Mouse (Mus musculus) liver, embryonic 13.5 days (tissue): Measurements from ENCODE around the gene Gpr62. TPM values are rescaled to one million over a fixed set of nuclear protein-coding genes. Genes with fewer than 3 reads are reported as not detected.

ENCODE experiments used
- ATAC-seq: fragments of 200-750 bp; cut with Nextera tagmentation; 2 replicates; pipeline ENCODE4 v1.8.0; 2017; ENCODE audit warnings: low read depth, mild to moderate bottlenecking, moderate number of reproducible peaks, moderate library complexity
- DNase-seq: peaks from one replicate; pipeline ENCODE4 v3.0.0; 2022
- H3K27ac ChIP-seq: fragments of 300-500 bp; sonication (generic); 2 replicates; pipeline ENCODE4 v1.5.1; 2015; ENCODE audit warnings: moderate library complexity, mild to moderate bottlenecking, inconsistent platforms
- H3K27me3 ChIP-seq: fragments of 300-500 bp; sonication (generic); 2 replicates; pipeline ENCODE4 v1.6.1; 2015; ENCODE audit warnings: mild to moderate bottlenecking, inconsistent platforms
- H3K36me3 ChIP-seq: fragments of 300-500 bp; sonication (generic); 2 replicates; pipeline ENCODE4 v1.6.1; 2015; ENCODE audit warnings: mild to moderate bottlenecking, inconsistent platforms
- H3K4me1 ChIP-seq: fragments of 300-500 bp; sonication (generic); replicated peaks from 2 replicates; pipeline ENCODE4 v1.6.1; 2015; ENCODE audit warnings: inconsistent platforms
- H3K4me2 ChIP-seq: fragments of 300-500 bp; sonication (generic); 2 replicates; pipeline ENCODE4 v1.6.1; 2015; ENCODE audit warnings: inconsistent platforms, mild to moderate bottlenecking, moderate library complexity
- H3K4me3 ChIP-seq: fragments of 300-500 bp; sonication (generic); replicated peaks from 2 replicates; pipeline ENCODE4 v1.5.1; 2015; ENCODE audit warnings: mild to moderate bottlenecking, inconsistent platforms
- H3K9ac ChIP-seq: fragments of 300-500 bp; sonication (generic); 2 replicates; pipeline ENCODE4 v1.6.1; 2015; ENCODE audit warnings: mild to moderate bottlenecking, inconsistent platforms
- H3K9me3 ChIP-seq: fragments of 300-500 bp; sonication (generic); replicated peaks from 2 replicates; pipeline ENCODE4 v1.6.1; 2016; ENCODE audit warnings: inconsistent platforms
- WGBS: fragments of 180-500 bp; shearing (Covaris S2); methylation state at CpG from one replicate; pipeline ENCODE4 v1.1.7; 2015; ENCODE audit not compliant: insufficient replicate concordance; 5-methylcytosine and 5-hydroxymethylcytosine counted together
- polyA plus RNA-seq: library from polyadenylated mRNA; unstranded; fragments of >200 nt; fragmentation: Nextera tagmentation; extraction: Ambion mirVana; gene quantifications from 2 replicates; pipeline ENCODE4 v1.2.1, GENCODE M21; 2015

Gene Gpr62
- polyA plus RNA-seq, 1 experiment from 2014 or later = not detected

DNA sequence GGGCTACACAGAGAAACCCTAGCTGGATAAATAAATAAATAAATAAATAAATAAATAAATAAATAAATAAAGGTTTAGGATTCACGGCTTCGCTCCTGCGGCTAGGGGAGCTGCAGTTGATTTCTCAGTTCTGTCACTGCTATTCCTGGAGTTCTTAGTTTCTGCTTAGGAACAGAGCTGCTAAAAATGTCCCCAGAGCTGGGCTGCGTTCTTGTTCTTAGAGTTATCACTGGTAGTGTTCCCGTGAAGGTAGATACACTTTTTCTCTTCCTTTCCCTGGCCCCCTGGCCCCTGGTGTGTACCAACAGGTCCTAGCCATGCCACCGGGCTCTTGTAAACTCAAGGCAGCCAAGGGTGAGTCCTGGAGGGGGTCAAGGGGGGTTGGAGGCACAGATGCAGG, 48.9 kb downstream of the Gpr62 start:
- no peak overlapping the region for H3K4me3 ChIP-seq
- H3K9ac ChIP-seq = no peak overlapping the region
- H3K27ac ChIP-seq = no peak overlapping the region
- H3K4me1 ChIP-seq = peaks cover 33% of the 10 kb centered on the region
- H3K27me3 ChIP-seq = peaks cover 49% of the 10 kb centered on the region
- H3K9me3 ChIP-seq = no peaks in the 10 kb centered on the region
- H3K4me2 ChIP-seq = no peak overlapping the region
- 74% methylated on average over 6 of the region's 6 CpGs for WGBS
- no peaks in the 10 kb centered on the region for H3K36me3 ChIP-seq
- ATAC-seq (no peak), DNase-seq (no peak)

Other genes starting within 250 kb of the Gpr62 start
- 0.07 TPM in 1 of 2 replicates, not detected in the other for gene Tlr9, start 243.3 kb downstream of the Gpr62 start, polyA plus RNA-seq
- gene Alas1, start 217.3 kb downstream of the Gpr62 start, polyA plus RNA-seq = 37.7 and 43.7 TPM in 2 replicates
- gene Poc1a, start 184.9 kb downstream of the Gpr62 start, polyA plus RNA-seq = 27.4 and 27.8 TPM in 2 replicates
- 3.8 and 4.1 TPM in 2 replicates for gene Dusp7, start 97.3 kb downstream of the Gpr62 start, polyA plus RNA-seq
- gene Rpl29, start 36.5 kb downstream of the Gpr62 start, polyA plus RNA-seq = 772 and 835 TPM in 2 replicates
- 31.2 and 32.2 TPM in 2 replicates for gene Acy1, start 27.6 kb downstream of the Gpr62 start, polyA plus RNA-seq
- 16.7 and 18.2 TPM in 2 replicates for gene Abhd14b, start 18.5 kb downstream of the Gpr62 start, polyA plus RNA-seq
- 24.4 and 26.3 TPM in 2 replicates for gene Abhd14a, start 18.3 kb downstream of the Gpr62 start, polyA plus RNA-seq
- 12.7 and 13.2 TPM in 2 replicates for gene Pcbp4, start 12.6 kb downstream of the Gpr62 start, polyA plus RNA-seq
- gene Rrp9, start 10.0 kb upstream of the Gpr62 start, polyA plus RNA-seq = 44.2 and 47.6 TPM in 2 replicates
- gene Parp3, start 11.0 kb upstream of the Gpr62 start, polyA plus RNA-seq = 0.71 and 0.75 TPM in 2 replicates
- gene Iqcf1, start 34.0 kb upstream of the Gpr62 start, polyA plus RNA-seq = not detected in 2 replicates
- gene Iqcf5, start 48.6 kb upstream of the Gpr62 start, polyA plus RNA-seq = not detected in 2 replicates
- not detected in 2 replicates for gene Iqcf3, start 95.7 kb upstream of the Gpr62 start, polyA plus RNA-seq
- gene Iqcf4, start 105.1 kb upstream of the Gpr62 start, polyA plus RNA-seq = not detected in 2 replicates
- gene Iqcf6, start 160.6 kb upstream of the Gpr62 start, polyA plus RNA-seq = not detected in 2 replicates
- gene Grm2, start 190.1 kb upstream of the Gpr62 start, polyA plus RNA-seq = not detected in 2 replicates
- gene Tex264, start 220.0 kb upstream of the Gpr62 start, polyA plus RNA-seq = 14.1 and 16.3 TPM in 2 replicates